In genomic region chr5:75214520-75214919, GRCm38 (mm10) we compare ENCODE assay signal across 8 mouse cellular contexts.
DNase-seq lines count a peak whose midpoint lies in the region; ATAC-seq and TF ChIP-seq lines count a peak whose summit lies in the region.

No protein-coding gene starts in this region.

- H3K27ac ChIP-seq in heart, adult 2 months = no peak overlapping the region
- no peak overlapping the region for H3K27ac ChIP-seq in hindbrain, postnatal 0 days
- no peak overlapping the region for H3K27ac ChIP-seq in small intestine, adult 2 months (ENCODE audit: insufficient read depth, low read depth, low read length)

- intact Hi-C loops in heart, adult 2 months (cut with DNase I) = no loop called here
- intact Hi-C loops in heart, postnatal 36 days (cut with DNase I) = loop anchor here (10.0 kb wide), 2 partner anchors 160 to 900 kb away; no protein-coding TSS in a partner anchor

- no peak for DNase-seq in heart, adult 2 months
- DNase-seq in heart, postnatal 36 days = no peak
- peak; percentile 36 to 60 for DNase-seq in right cerebral cortex, adult 2 months (ENCODE audit: low spot score in 2 of 2)
- DNase-seq in right cerebral cortex, postnatal 25 days = no peak
- peak; percentile 80 for DNase-seq in hindbrain, postnatal 0 days (ENCODE audit: low spot score)
- DNase-seq in right cerebral cortex, postnatal 10 days (ENCODE audit: low spot score in 2 of 2) = no peak
- DNase-seq in adrenal gland, adult 18-20 months (ENCODE audit: low spot score in 2 of 2) = no peak

- H3K4me2 ChIP-seq in hindbrain, postnatal 0 days (ENCODE audit: low read depth, low read length) = no peak overlapping the region

- H3K36me3 ChIP-seq in heart, adult 2 months (ENCODE audit: control insufficient read depth, insufficient read depth, low read length) = no peaks in the 10 kb centered on the region
- H3K36me3 ChIP-seq in hindbrain, postnatal 0 days (ENCODE audit: insufficient read depth, low read length) = no peaks in the 10 kb centered on the region
- no peaks in the 10 kb centered on the region for H3K36me3 ChIP-seq in small intestine, adult 2 months (ENCODE audit: control insufficient read depth, insufficient read depth, low read length)

- H3K9ac ChIP-seq in heart, adult 2 months (ENCODE audit: low read depth, low read length) = no peak overlapping the region
- H3K9ac ChIP-seq in hindbrain, postnatal 0 days (replicated peaks; ENCODE audit: low read length) = no peak overlapping the region

- no peak for TF ChIP-seq POLR2A in heart, adult 2 months (IDR thresholded peaks at IDR 0.05; ENCODE audit: insufficient read depth, low read depth, low read length)
- no peak for TF ChIP-seq POLR2A in small intestine, adult 2 months (IDR thresholded peaks at IDR 0.05; ENCODE audit: low read depth, low read length)

- WGBS in heart, adult 2 months = 55% methylated on average over 6 of the region's 6 CpGs
- WGBS in hindbrain, postnatal 0 days = 46% methylated on average over 6 of the region's 6 CpGs
- 40% methylated on average over 6 of the region's 6 CpGs for WGBS in small intestine, adult 2 months

- no peak overlapping the region for H3K4me3 ChIP-seq in heart, adult 2 months
- no peak overlapping the region for H3K4me3 ChIP-seq in hindbrain, postnatal 0 days (ENCODE audit: low read length)
- H3K4me3 ChIP-seq in small intestine, adult 2 months (ENCODE audit: low read depth, low read length) = no peak overlapping the region

- peak; percentile 47; the same call in 1 of the 2 replicates for ATAC-seq in hindbrain, postnatal 0 days

- TF ChIP-seq EP300 in heart, adult 2 months (IDR thresholded peaks at IDR 0.05; ENCODE audit: insufficient read depth, low read depth, low read length) = no peak

- no peaks in the 10 kb centered on the region for H3K79me2 ChIP-seq in heart, adult 2 months (replicated peaks; ENCODE audit: control insufficient read depth, insufficient read depth, low read length)

- H3K27me3 ChIP-seq in heart, adult 2 months (ENCODE audit: control insufficient read depth, insufficient read depth, low read length) = no peaks in the 10 kb centered on the region
- no peaks in the 10 kb centered on the region for H3K27me3 ChIP-seq in hindbrain, postnatal 0 days (ENCODE audit: insufficient read depth, low read length)
- H3K27me3 ChIP-seq in small intestine, adult 2 months (ENCODE audit: control insufficient read depth, insufficient read depth, low read length) = no peaks in the 10 kb centered on the region

- H3K4me1 ChIP-seq in heart, adult 2 months (ENCODE audit: control insufficient read depth, insufficient read depth, low read length) = peaks cover 1% of the 10 kb centered on the region
- H3K4me1 ChIP-seq in hindbrain, postnatal 0 days (ENCODE audit: insufficient read depth, low read length) = no peaks in the 10 kb centered on the region
- H3K4me1 ChIP-seq in small intestine, adult 2 months (ENCODE audit: control insufficient read depth, insufficient read depth, insufficient read length, low read length) = no peaks in the 10 kb centered on the region

- no peaks in the 10 kb centered on the region for H3K9me3 ChIP-seq in hindbrain, postnatal 0 days (ENCODE audit: low read length)

- peak; percentile 55 for TF ChIP-seq CTCF in heart, adult 2 months (IDR thresholded peaks at IDR 0.05)
- TF ChIP-seq CTCF in hindbrain, postnatal 0 days (IDR thresholded peaks at IDR 0.05; ENCODE audit: low read depth) = peak; percentile 86
- TF ChIP-seq CTCF in small intestine, adult 2 months (IDR thresholded peaks at IDR 0.05; ENCODE audit: extremely low read depth, insufficient read length, insufficient replicate concordance, low read depth, low read length) = peak; percentile 19; the same call in 1 of the 2 replicates

Comparison
In these comparisons a context has a peak if more than half of its experiments do, and no peak if none do; other contexts are left out.
1. DNase-seq: peak in right cerebral cortex, adult 2 months (2 of 2) and hindbrain, postnatal 0 days (single experiment); none in heart, adult 2 months (0 of 2), heart, postnatal 36 days (0 of 2), right cerebral cortex, postnatal 25 days (single experiment), right cerebral cortex, postnatal 10 days (0 of 2) and adrenal gland, adult 18-20 months (0 of 2).
2. CTCF ChIP-seq: peak in every context shown above with its lines; median percentile 86 in hindbrain, postnatal 0 days; 55 in heart, adult 2 months; 19 in small intestine, adult 2 months.